Mouse (Mus musculus) liver, embryonic 15.5 days (tissue): Measurements from ENCODE around the gene Sun2. TPM values are rescaled to one million over a fixed set of nuclear protein-coding genes. Genes with fewer than 3 reads are reported as not detected.

Source experiments
- ATAC-seq: fragments of 200-750 bp; cut with Nextera tagmentation; 2 replicates; pipeline ENCODE4 v1.8.0; 2017; ENCODE audit warnings: moderate number of reproducible peaks, mild to moderate bottlenecking, moderate library complexity; ENCODE audit not compliant: insufficient read depth
- H3K27ac ChIP-seq: fragments of 300-500 bp; sonication (generic); replicated peaks from 2 replicates; pipeline ENCODE4 v1.5.1; 2015; ENCODE audit warnings: mild to moderate bottlenecking, inconsistent platforms
- H3K27me3 ChIP-seq: fragments of 300-500 bp; sonication (generic); 2 replicates; pipeline ENCODE4 v1.6.1; 2015; ENCODE audit warnings: mild to moderate bottlenecking, inconsistent platforms
- H3K36me3 ChIP-seq: fragments of 300-500 bp; sonication (generic); replicated peaks from 2 replicates; pipeline ENCODE4 v1.6.1; 2015; ENCODE audit warnings: moderate library complexity, mild to moderate bottlenecking, inconsistent platforms
- H3K4me1 ChIP-seq: fragments of 300-500 bp; sonication (generic); replicated peaks from 2 replicates; pipeline ENCODE4 v1.6.1; 2015; ENCODE audit warnings: inconsistent platforms
- H3K4me2 ChIP-seq: fragments of 300-500 bp; sonication (generic); 2 replicates; pipeline ENCODE4 v1.6.1; 2015; ENCODE audit warnings: moderate library complexity, mild to moderate bottlenecking, inconsistent platforms
- H3K4me3 ChIP-seq: fragments of 300-500 bp; sonication (generic); replicated peaks from 2 replicates; pipeline ENCODE4 v1.5.1; 2015; ENCODE audit warnings: mild to moderate bottlenecking, inconsistent platforms
- H3K9ac ChIP-seq: fragments of 300-500 bp; sonication (generic); 2 replicates; pipeline ENCODE4 v1.6.1; 2015; ENCODE audit warnings: moderate library complexity, mild to moderate bottlenecking, inconsistent platforms
- H3K9me3 ChIP-seq: fragments of 300-500 bp; sonication (generic); replicated peaks from 2 replicates; pipeline ENCODE4 v1.6.1; 2016; ENCODE audit warnings: inconsistent platforms
- WGBS: fragments of 180-500 bp; shearing (Covaris S2); methylation state at CpG from one replicate; pipeline ENCODE4 v1.1.7; 2015; ENCODE audit warnings: mixed read lengths; ENCODE audit not compliant: insufficient replicate concordance; 5-methylcytosine and 5-hydroxymethylcytosine counted together
- polyA plus RNA-seq: library from polyadenylated mRNA; unstranded; fragments of >200 nt; fragmentation: Nextera tagmentation; extraction: Ambion mirVana; gene quantifications from 2 replicates; pipeline ENCODE4 v1.2.1, GENCODE M21; 2015

Sun2 gene
- polyA plus RNA-seq, 1 experiment from 2014 or later = 2.6 TPM

- Histone ChIP-seq H3K4me2 (no peak overlapping the region), H3K36me3 (no peaks in the 10 kb centered on the region), H3K27ac (no peak overlapping the region), H3K9ac (no peak overlapping the region), H3K4me3 (no peak overlapping the region), H3K9me3 (no peaks in the 10 kb centered on the region), H3K4me1 (peaks cover 16% of the 10 kb centered on the region), H3K27me3 (no peaks in the 10 kb centered on the region)
- no peak for ATAC-seq
- WGBS = 53% methylated on average over 4 of the region's 4 CpGs
These were observed 11.5 kb upstream of the Sun2 start for GRCm38 (mm10) chr15:79753873-79754272.

GRCm38 (mm10) chr15:79753420-79753752 lies 11.1 kb upstream of the Sun2 start:
- Histone ChIP-seq H3K9me3 (no peaks in the 10 kb centered on the region), H3K4me1 (peaks cover 16% of the 10 kb centered on the region), H3K4me2 (no peak overlapping the region), H3K36me3 (no peaks in the 10 kb centered on the region), H3K9ac (no peak overlapping the region), H3K27me3 (no peaks in the 10 kb centered on the region), H3K4me3 (no peak overlapping the region), H3K27ac (no peak overlapping the region)
- no peak for ATAC-seq
- WGBS = 81% methylated on average over 3 of the region's 3 CpGs

- Histone ChIP-seq H3K9me3 (no peaks in the 10 kb centered on the region), H3K27ac (no peak overlapping the region), H3K4me1 (peaks cover 16% of the 10 kb centered on the region), H3K9ac (no peak overlapping the region), H3K36me3 (no peaks in the 10 kb centered on the region), H3K4me3 (no peak overlapping the region), H3K27me3 (no peaks in the 10 kb centered on the region), H3K4me2 (no peak overlapping the region)
- 14% methylated on average over 11 of the region's 11 CpGs for WGBS
- ATAC-seq = peak; percentile 17; the same call in 1 of the 2 replicates
These were observed 10.5 kb upstream of the Sun2 start for GRCm38 (mm10) chr15:79752742-79753419.

GRCm38 (mm10) chr15:79751772-79752171 lies 9.4 kb upstream of the Sun2 start:
- ATAC-seq = no peak
- Histone ChIP-seq H3K4me3 (no peak overlapping the region), H3K36me3 (no peaks in the 10 kb centered on the region), H3K9me3 (no peaks in the 10 kb centered on the region), H3K4me1 (peaks cover 11% of the 10 kb centered on the region), H3K27ac (peak overlapping the region; percentile 33; the same call in 1 of the 2 replicates), H3K27me3 (no peaks in the 10 kb centered on the region), H3K4me2 (no peak overlapping the region), H3K9ac (no peak overlapping the region)
- 64% methylated on average over 17 of the region's 17 CpGs for WGBS

- Histone ChIP-seq H3K4me1 (peaks cover 10% of the 10 kb centered on the region), H3K27me3 (no peaks in the 10 kb centered on the region), H3K9ac (no peak overlapping the region), H3K36me3 (no peaks in the 10 kb centered on the region), H3K9me3 (no peaks in the 10 kb centered on the region), H3K27ac (no peak overlapping the region), H3K4me2 (no peak overlapping the region), H3K4me3 (no peak overlapping the region)
- WGBS = 72% methylated on average over 8 of the region's 8 CpGs
- no peak for ATAC-seq
These were observed 7.9 kb upstream of the Sun2 start for GRCm38 (mm10) chr15:79750266-79750665.

- Histone ChIP-seq H3K4me2 (no peak overlapping the region), H3K27me3 (no peaks in the 10 kb centered on the region), H3K9ac (no peak overlapping the region), H3K27ac (no peak overlapping the region; the same call in 1 of the 2 replicates), H3K4me3 (no peak overlapping the region), H3K36me3 (no peaks in the 10 kb centered on the region), H3K4me1 (peaks cover 10% of the 10 kb centered on the region), H3K9me3 (no peaks in the 10 kb centered on the region)
- 45% methylated on average over 7 of the region's 7 CpGs for WGBS
- ATAC-seq = no peak
These were observed 6.8 kb upstream of the Sun2 start for GRCm38 (mm10) chr15:79749162-79749561.

- Histone ChIP-seq H3K36me3 (no peaks in the 10 kb centered on the region), H3K9ac (no peak overlapping the region), H3K27me3 (no peaks in the 10 kb centered on the region), H3K4me1 (peaks cover 12% of the 10 kb centered on the region), H3K4me3 (no peak overlapping the region), H3K9me3 (no peaks in the 10 kb centered on the region), H3K27ac (no peak overlapping the region), H3K4me2 (no peak overlapping the region)
- WGBS = 60% methylated on average over 11 of the region's 11 CpGs
- no peak for ATAC-seq
These were observed 5.7 kb upstream of the Sun2 start for GRCm38 (mm10) chr15:79747998-79748397.

GRCm38 (mm10) chr15:79745883-79746282 lies 3.5 kb upstream of the Sun2 start:
- no peak overlapping the region for H3K4me2 ChIP-seq
- no peak overlapping the region for H3K27ac ChIP-seq
- no peak overlapping the region for H3K9ac ChIP-seq
- no peak overlapping the region for H3K4me3 ChIP-seq
- no peaks in the 10 kb centered on the region for H3K27me3 ChIP-seq
- 79% methylated on average over 5 of the region's 5 CpGs for WGBS
- H3K4me1 ChIP-seq = peaks cover 22% of the 10 kb centered on the region
- H3K9me3 ChIP-seq = no peaks in the 10 kb centered on the region
- ATAC-seq = no peak
- H3K36me3 ChIP-seq = no peaks in the 10 kb centered on the region

GRCm38 (mm10) chr15:79745312-79745711 lies 3.0 kb upstream of the Sun2 start:
- Histone ChIP-seq H3K9ac (no peak overlapping the region), H3K4me2 (no peak overlapping the region), H3K27me3 (no peaks in the 10 kb centered on the region), H3K4me1 (peaks cover 26% of the 10 kb centered on the region), H3K9me3 (no peaks in the 10 kb centered on the region), H3K36me3 (no peaks in the 10 kb centered on the region), H3K27ac (no peak overlapping the region), H3K4me3 (no peak overlapping the region)
- 73% methylated on average over 10 of the region's 10 CpGs for WGBS
- ATAC-seq = no peak

- H3K36me3 ChIP-seq = no peaks in the 10 kb centered on the region
- 65% methylated on average over 8 of the region's 8 CpGs for WGBS
- no peak for ATAC-seq
- H3K9me3 ChIP-seq = no peaks in the 10 kb centered on the region
- H3K27ac ChIP-seq = no peak overlapping the region
- peaks cover 29% of the 10 kb centered on the region for H3K4me1 ChIP-seq
- H3K4me3 ChIP-seq = no peak overlapping the region
- no peak overlapping the region for H3K9ac ChIP-seq
- no peak overlapping the region for H3K4me2 ChIP-seq
- H3K27me3 ChIP-seq = no peaks in the 10 kb centered on the region
These were observed 2.4 kb upstream of the Sun2 start for GRCm38 (mm10) chr15:79744742-79745141.

GRCm38 (mm10) chr15:79744001-79744400 lies 1.7 kb upstream of the Sun2 start:
- 84% methylated on average over 11 of the region's 11 CpGs for WGBS
- Histone ChIP-seq H3K9ac (no peak overlapping the region), H3K4me2 (no peak overlapping the region), H3K36me3 (no peaks in the 10 kb centered on the region; the same call in 1 of the 2 replicates), H3K27ac (no peak overlapping the region), H3K4me1 (peaks cover 36% of the 10 kb centered on the region), H3K4me3 (no peak overlapping the region), H3K27me3 (no peaks in the 10 kb centered on the region), H3K9me3 (no peaks in the 10 kb centered on the region)
- ATAC-seq = no peak

GRCm38 (mm10) chr15:79742706-79743023 lies 329 bp upstream of the Sun2 start:
- H3K27me3 ChIP-seq = no peaks in the 10 kb centered on the region
- WGBS = under 1% methylated on average over 23 of the region's 23 CpGs

More at GRCm38 (mm10) chr15:79742706-79743023, 329 bp upstream of the Sun2 start:
- peak overlapping the region; percentile 78 for H3K27ac ChIP-seq
- H3K36me3 ChIP-seq = peaks cover 11% of the 10 kb centered on the region
- ATAC-seq = peak; percentile 8
- H3K4me2 ChIP-seq = peak overlapping the region; percentile 99
- H3K4me1 ChIP-seq = peaks cover 37% of the 10 kb centered on the region
- no peaks in the 10 kb centered on the region for H3K9me3 ChIP-seq
- peak overlapping the region; percentile 94 for H3K9ac ChIP-seq
- peak overlapping the region; percentile 97 for H3K4me3 ChIP-seq
